Mouse (Mus musculus) liver, embryonic 14.5 days (tissue): ENCODE results near the gene Nxpe4.

Experiments used
- CTCF ChIP-seq: IDR thresholded peaks from 2 replicates; pipeline ENCODE4 v1.5.1; 2016; ENCODE audit warnings: antibody characterized with exemption, low read depth, control low read depth
- EP300 ChIP-seq: IDR thresholded peaks from 2 replicates; pipeline ENCODE4 v1.6.1; 2016; ENCODE audit warnings: antibody characterized with exemption, low read depth

DNA sequence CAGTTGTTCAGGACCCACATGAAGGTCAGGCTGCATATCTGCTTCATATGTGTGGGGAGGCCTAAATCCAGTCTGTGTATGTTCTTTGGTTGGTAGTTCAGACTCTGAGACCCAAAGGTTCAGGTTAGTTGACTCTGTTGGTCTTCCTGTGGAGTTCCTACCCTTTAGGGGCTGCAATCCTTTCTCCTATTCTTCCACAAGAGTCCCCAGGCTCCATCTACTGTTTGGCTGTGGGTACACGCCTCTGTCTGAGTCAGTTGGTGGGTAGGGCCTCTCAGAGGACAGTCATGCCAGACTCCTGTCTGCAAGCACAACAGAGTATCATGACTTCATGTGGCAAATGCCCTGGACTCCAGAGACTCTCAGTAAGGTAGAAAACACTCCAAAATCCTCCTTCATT, 261.4 kb downstream of the Nxpe4 start:
- TF ChIP-seq CTCF (peak; percentile 27; the same call in 1 of the 2 replicates), EP300 (no peak)
